Mouse (Mus musculus) myocyte (in vitro differentiated cells): ENCODE results near the gene Glis1. TPM values are rescaled to one million over a fixed set of nuclear protein-coding genes. Genes with fewer than 3 reads are reported as not detected.

Experiments used
- H3K27me3 ChIP-seq: one replicate; pipeline ENCODE4 v1.6.1; 2011; ENCODE audit not compliant: control insufficient read depth, insufficient read depth, insufficient read length
- H3K36me3 ChIP-seq: one replicate; pipeline ENCODE4 v1.6.1; 2011; ENCODE audit not compliant: control insufficient read depth, insufficient read depth
- H3K4me2 ChIP-seq: one replicate; pipeline ENCODE4 v1.6.1; 2011; ENCODE audit warnings: low read depth, control low read depth
- H3K4me3 ChIP-seq: one replicate; pipeline ENCODE4 v1.5.1; 2011; ENCODE audit warnings: mild to moderate bottlenecking, control low read depth, moderate library complexity
- H3K79me2 ChIP-seq: one replicate; pipeline ENCODE4 v1.6.1; 2011; ENCODE audit not compliant: control insufficient read depth, insufficient read depth
- H3ac ChIP-seq: one replicate; pipeline ENCODE4 v1.6.1; 2011; ENCODE audit not compliant: control insufficient read depth, insufficient read length
- CEBPB ChIP-seq: IDR thresholded peaks from 2 replicates; pipeline ENCODE4 v1.6.1; 2011; ENCODE audit warnings: mild to moderate bottlenecking, moderate library complexity; ENCODE audit not compliant: poor library complexity, insufficient read depth, severe bottlenecking
- E2F4 ChIP-seq: IDR thresholded peaks from one replicate; pipeline ENCODE4 v1.6.1; 2011; ENCODE audit warnings: mild to moderate bottlenecking, control low read depth, moderate library complexity; ENCODE audit not compliant: insufficient read depth
- MAX ChIP-seq: IDR thresholded peaks from one replicate; pipeline ENCODE4 v1.6.1; 2011; ENCODE audit warnings: low read depth, mild to moderate bottlenecking, control low read depth
- MYOD1 ChIP-seq, 3 experiments: IDR thresholded peaks; one replicate each; pipeline ENCODE4 v1.6.1; 2011; ENCODE audit warnings: control low read depth in 2 of 3, low read depth in 2 of 3, mild to moderate bottlenecking in 2 of 3, moderate library complexity in 1 of 3; ENCODE audit not compliant: insufficient read length in 2 of 3, control insufficient read depth in 1 of 3
- MYOG ChIP-seq, 3 experiments: IDR thresholded peaks; one replicate each; pipeline ENCODE4 v1.6.1; 2011; ENCODE audit warnings: control low read depth in 2 of 3, low read depth in 2 of 3, mild to moderate bottlenecking in 2 of 3; ENCODE audit not compliant: insufficient read length in 2 of 3, control insufficient read depth in 1 of 3, insufficient read depth in 1 of 3
- POLR2A ChIP-seq: IDR thresholded peaks from one replicate; pipeline ENCODE4 v1.6.1; 2011; ENCODE audit warnings: low read depth, mild to moderate bottlenecking, control low read depth, moderate library complexity; ENCODE audit not compliant: insufficient read length
- POLR2AphosphoS2 ChIP-seq: IDR thresholded peaks from one replicate; pipeline ENCODE4 v1.6.1; 2011; ENCODE audit warnings: low read depth, control low read depth; ENCODE audit not compliant: insufficient read length
- REST ChIP-seq: IDR thresholded peaks from one replicate; pipeline ENCODE4 v1.6.1; 2011; ENCODE audit warnings: mild to moderate bottlenecking, control low read depth, moderate library complexity; ENCODE audit not compliant: insufficient read depth, insufficient read length
- SRF ChIP-seq: IDR thresholded peaks from one replicate; pipeline ENCODE4 v1.6.1; 2011; ENCODE audit warnings: low read depth; ENCODE audit not compliant: control insufficient read depth, insufficient read length
- TCF12 ChIP-seq: IDR thresholded peaks from one replicate; pipeline ENCODE4 v1.6.1; 2011; ENCODE audit warnings: mild to moderate bottlenecking, control low read depth; ENCODE audit not compliant: poor library complexity, insufficient read depth, severe bottlenecking
- TCF3 ChIP-seq: IDR thresholded peaks from one replicate; pipeline ENCODE4 v1.6.1; 2011; ENCODE audit warnings: low read depth, control low read depth; ENCODE audit not compliant: insufficient read length
- USF1 ChIP-seq: IDR thresholded peaks from one replicate; pipeline ENCODE4 v1.6.1; 2011; ENCODE audit warnings: low read depth, mild to moderate bottlenecking, control low read depth, moderate library complexity
- polyA plus RNA-seq: library from polyadenylated mRNA; unstranded; fragments of >200 nt; fragmentation: generic; extraction: Trizol; gene quantifications from one replicate; pipeline ENCODE4 v1.2.1, GENCODE M21; 2012; ENCODE audit warnings: missing spikeins

The Glis1 gene
- polyA plus RNA-seq, 1 experiment: 0.35 TPM

- H3K4me2 ChIP-seq: no peak overlapping the region
- peaks cover 30% of the 10 kb centered on the region for H3K27me3 ChIP-seq
- no peak overlapping the region for H3K4me3 ChIP-seq
- no peaks in the 10 kb centered on the region for H3K36me3 ChIP-seq
- no peak for TF ChIP-seq E2F4
- no peak for TF ChIP-seq TCF12
- no peak for TF ChIP-seq TCF3
- TF ChIP-seq POLR2A: no peak
- TF ChIP-seq POLR2AphosphoS2: no peak
- TF ChIP-seq SRF: no peak
- H3K79me2 ChIP-seq: no peaks in the 10 kb centered on the region
- H3ac ChIP-seq: no peak overlapping the region
Measured at GRCm38 (mm10) chr4:107483556-107484220, 49.3 kb downstream of the Glis1 start.

- TF ChIP-seq POLR2A (no peak), TCF3 (no peak), REST (no peak), USF1 (no peak), MYOD1 (IDR thresholded peaks at IDR 0.05; ENCODE audit: control insufficient read depth in 1 of 3, insufficient read length in 2 of 3, low read depth in 2 of 3) (no peak), E2F4 (no peak), MAX (no peak), MYOG (IDR thresholded peaks at IDR 0.05; ENCODE audit: control insufficient read depth in 1 of 3, insufficient read depth in 1 of 3, insufficient read length in 2 of 3, low read depth in 2 of 3) (no peak), CEBPB (no peak), SRF (no peak), TCF12 (no peak), POLR2AphosphoS2 (no peak)
- Histone ChIP-seq H3K79me2 (no peaks in the 10 kb centered on the region), H3K27me3 (peaks cover 28% of the 10 kb centered on the region), H3K4me2 (no peak overlapping the region), H3K36me3 (no peaks in the 10 kb centered on the region), H3ac (no peak overlapping the region), H3K4me3 (no peak overlapping the region)
Measured at GRCm38 (mm10) chr4:107484221-107484575, 49.8 kb downstream of the Glis1 start.

GRCm38 (mm10) chr4:107485903-107486302 lies 51.5 kb downstream of the Glis1 start:
- no peaks in the 10 kb centered on the region for H3K36me3 ChIP-seq
- H3K79me2 ChIP-seq: no peaks in the 10 kb centered on the region
- no peak for TF ChIP-seq TCF3
- TF ChIP-seq SRF: no peak
- no peak for TF ChIP-seq USF1
- no peak for TF ChIP-seq POLR2A
- TF ChIP-seq POLR2AphosphoS2: no peak
- TF ChIP-seq E2F4: no peak
- TF ChIP-seq MYOD1 (IDR thresholded peaks at IDR 0.05; ENCODE audit: control insufficient read depth in 1 of 3, insufficient read length in 2 of 3, low read depth in 2 of 3): no peak
- TF ChIP-seq REST: no peak
- TF ChIP-seq CEBPB: no peak
- H3ac ChIP-seq: no peak overlapping the region
- H3K4me3 ChIP-seq: no peak overlapping the region
- H3K4me2 ChIP-seq: no peak overlapping the region
- H3K27me3 ChIP-seq: peaks cover 31% of the 10 kb centered on the region

GRCm38 (mm10) chr4:107489121-107489840 lies 54.9 kb downstream of the Glis1 start:
- no peaks in the 10 kb centered on the region for H3K79me2 ChIP-seq
- no peak overlapping the region for H3K4me3 ChIP-seq
- no peak overlapping the region for H3ac ChIP-seq
- peaks cover 27% of the 10 kb centered on the region for H3K27me3 ChIP-seq
- no peaks in the 10 kb centered on the region for H3K36me3 ChIP-seq
- TF ChIP-seq POLR2AphosphoS2: no peak
- no peak for TF ChIP-seq TCF3
- TF ChIP-seq MYOD1 (IDR thresholded peaks at IDR 0.05; ENCODE audit: control insufficient read depth in 1 of 3, insufficient read length in 2 of 3, low read depth in 2 of 3): no peak
- TF ChIP-seq MAX: no peak
- TF ChIP-seq TCF12: no peak
- no peak for TF ChIP-seq POLR2A
- H3K4me2 ChIP-seq: no peak overlapping the region

GRCm38 (mm10) chr4:107492991-107493390 lies 58.6 kb downstream of the Glis1 start:
- no peaks in the 10 kb centered on the region for H3K36me3 ChIP-seq
- H3K4me2 ChIP-seq: no peak overlapping the region
- H3ac ChIP-seq: no peak overlapping the region
- H3K27me3 ChIP-seq: peaks cover 13% of the 10 kb centered on the region
- H3K79me2 ChIP-seq: no peaks in the 10 kb centered on the region
- H3K4me3 ChIP-seq: no peak overlapping the region
- TF ChIP-seq POLR2A (no peak), USF1 (no peak), E2F4 (no peak), TCF12 (no peak), TCF3 (no peak), MYOD1 (IDR thresholded peaks at IDR 0.05; ENCODE audit: control insufficient read depth in 1 of 3, insufficient read length in 2 of 3, low read depth in 2 of 3) (no peak), CEBPB (no peak), MAX (no peak), REST (no peak), MYOG (IDR thresholded peaks at IDR 0.05; ENCODE audit: control insufficient read depth in 1 of 3, insufficient read depth in 1 of 3, insufficient read length in 2 of 3, low read depth in 2 of 3) (no peak), SRF (no peak), POLR2AphosphoS2 (no peak)
